Mouse (Mus musculus) layer of hippocampus, adult 9-10 months (tissue): ENCODE measurements around the gene Gm6169.
A peak's percentile ranks its signal among the peaks of the same experiment; 100 is the strongest.
"Not testable (repeated sequence)": the region's sequence is repeated elsewhere in the genome, so short reads cannot be mapped to it uniquely, and the experiment has no call there.

Experiments used
- DNase-seq: peaks from one replicate; pipeline ENCODE4 v3.0.0; 2022; ENCODE audit warnings: low spot score

Gm6169 gene

DNA sequence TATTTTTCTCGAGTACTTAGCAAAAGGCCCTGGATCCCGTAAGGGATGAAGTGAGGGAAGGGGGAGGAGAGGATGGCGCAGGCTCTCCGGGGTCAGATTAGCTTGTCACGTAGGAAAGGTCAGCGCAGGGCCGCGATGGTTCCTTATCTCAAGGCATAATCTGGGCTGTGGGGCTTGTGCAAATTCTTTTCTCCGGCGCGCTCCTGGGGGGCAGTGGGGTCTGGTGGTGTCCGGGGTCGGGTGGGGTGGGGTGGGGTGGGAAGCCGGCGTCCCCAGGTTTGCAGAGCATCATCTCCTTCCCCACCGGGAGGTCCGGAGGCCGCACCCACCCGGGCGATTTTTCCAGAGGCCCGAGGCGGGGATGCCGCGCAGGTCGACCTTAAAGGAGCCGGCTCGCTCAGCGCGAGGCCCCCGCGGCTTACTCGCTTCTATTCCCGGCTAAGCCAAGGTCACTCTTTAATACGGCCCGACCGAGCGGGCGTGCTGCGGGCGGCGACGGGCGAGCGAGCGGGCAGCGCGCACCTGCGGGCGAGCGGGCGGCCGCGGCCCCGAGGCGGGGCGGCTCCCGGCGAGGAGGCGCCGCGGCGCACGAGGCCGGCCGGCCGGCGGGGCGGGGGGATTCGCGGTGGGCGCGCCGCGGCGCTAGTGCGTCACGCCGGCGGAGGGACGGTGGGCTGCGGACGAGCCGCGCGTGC, 28.0 kb downstream of the Gm6169 start:
- no peak for DNase-seq

DNA sequence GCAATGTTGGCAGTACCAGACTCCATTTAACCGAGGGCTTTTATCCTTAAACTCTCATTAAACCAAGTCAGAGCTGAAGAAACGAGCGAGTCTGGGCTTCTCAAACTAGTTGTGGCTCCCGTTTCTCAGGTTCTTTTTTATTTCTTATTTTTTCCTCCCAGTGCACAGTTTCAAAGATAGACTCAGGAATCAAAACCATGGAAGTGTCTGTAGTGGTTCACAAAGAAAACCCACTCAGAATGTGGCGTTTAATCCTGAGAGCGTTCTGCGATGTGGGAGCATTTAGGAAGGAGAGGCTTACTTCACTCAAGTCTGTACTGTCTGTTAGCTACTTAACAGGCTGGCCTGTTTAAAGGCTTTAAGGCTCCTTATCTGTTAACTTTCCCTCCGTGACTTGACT, 30.9 kb downstream of the Gm6169 start:
- DNase-seq = no peak

DNA sequence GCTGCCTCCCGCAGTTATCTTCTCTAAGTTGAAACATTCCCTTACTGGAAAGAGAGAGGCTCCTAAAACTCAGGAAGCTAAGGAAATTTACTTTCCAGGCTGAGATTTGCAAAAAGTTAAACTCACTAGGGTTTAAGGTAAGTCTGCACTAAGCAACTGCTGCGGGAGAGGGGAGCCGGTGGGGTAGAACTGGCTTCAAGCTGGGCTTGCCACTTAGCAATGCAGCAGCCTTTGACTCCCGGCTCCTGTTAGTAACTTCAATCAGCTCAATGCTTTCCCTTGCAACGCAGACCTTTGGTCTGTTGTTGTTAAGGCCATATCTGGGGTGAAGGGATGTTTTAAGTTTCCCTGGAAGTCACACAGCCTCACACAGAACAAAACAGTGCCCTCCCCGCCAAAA, 31.3 kb downstream of the Gm6169 start:
- no peak for DNase-seq

DNA sequence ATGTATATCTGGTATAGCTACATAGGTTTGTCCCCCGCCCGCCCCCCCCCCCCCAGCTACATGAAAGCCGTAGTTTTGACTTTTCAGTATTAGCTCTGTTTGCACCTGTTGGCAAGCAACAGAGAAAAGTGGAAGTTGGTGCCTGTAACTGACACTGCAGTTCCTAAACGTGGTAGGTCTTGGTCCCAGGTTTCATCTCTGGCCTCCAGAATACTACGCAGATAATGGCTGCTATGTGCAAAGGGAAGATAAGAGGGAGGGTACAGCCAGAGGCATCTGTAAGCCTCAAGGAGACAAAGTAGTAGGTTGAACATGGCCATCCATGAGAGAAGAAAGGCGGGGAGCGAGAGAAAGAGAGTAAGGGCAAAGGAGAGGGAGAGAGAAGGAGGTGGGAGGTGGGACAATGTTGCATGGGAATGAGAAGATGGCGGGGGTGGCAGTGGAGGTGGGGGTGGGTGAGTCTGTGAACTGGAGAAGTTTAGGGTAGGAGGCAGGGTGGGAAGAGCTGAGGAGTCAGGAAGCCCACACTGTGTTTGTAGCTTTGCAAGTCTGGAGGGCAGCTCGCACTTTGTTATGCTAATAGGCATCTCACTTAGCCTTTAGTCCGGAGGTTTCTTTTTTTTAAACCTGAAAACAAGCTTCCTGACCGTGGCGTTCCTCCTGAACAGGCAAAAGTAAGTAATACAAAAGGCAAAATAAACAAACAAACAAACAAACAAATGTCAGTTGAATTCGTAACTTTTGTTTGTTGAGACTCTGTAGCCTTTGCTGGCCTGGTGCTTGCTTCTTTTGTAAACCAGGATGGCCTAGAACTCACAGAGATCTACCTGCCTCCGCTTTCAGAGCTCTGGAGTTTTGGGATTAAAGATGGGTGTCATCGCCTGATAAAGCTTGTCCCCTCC, 32.1 kb downstream of the Gm6169 start, which contains the start of gene Fam169a:
Gene Fam169a, plus strand, starts transcription at position 638 of the 902 bp plus-strand sequence.
- no peak for DNase-seq

DNA sequence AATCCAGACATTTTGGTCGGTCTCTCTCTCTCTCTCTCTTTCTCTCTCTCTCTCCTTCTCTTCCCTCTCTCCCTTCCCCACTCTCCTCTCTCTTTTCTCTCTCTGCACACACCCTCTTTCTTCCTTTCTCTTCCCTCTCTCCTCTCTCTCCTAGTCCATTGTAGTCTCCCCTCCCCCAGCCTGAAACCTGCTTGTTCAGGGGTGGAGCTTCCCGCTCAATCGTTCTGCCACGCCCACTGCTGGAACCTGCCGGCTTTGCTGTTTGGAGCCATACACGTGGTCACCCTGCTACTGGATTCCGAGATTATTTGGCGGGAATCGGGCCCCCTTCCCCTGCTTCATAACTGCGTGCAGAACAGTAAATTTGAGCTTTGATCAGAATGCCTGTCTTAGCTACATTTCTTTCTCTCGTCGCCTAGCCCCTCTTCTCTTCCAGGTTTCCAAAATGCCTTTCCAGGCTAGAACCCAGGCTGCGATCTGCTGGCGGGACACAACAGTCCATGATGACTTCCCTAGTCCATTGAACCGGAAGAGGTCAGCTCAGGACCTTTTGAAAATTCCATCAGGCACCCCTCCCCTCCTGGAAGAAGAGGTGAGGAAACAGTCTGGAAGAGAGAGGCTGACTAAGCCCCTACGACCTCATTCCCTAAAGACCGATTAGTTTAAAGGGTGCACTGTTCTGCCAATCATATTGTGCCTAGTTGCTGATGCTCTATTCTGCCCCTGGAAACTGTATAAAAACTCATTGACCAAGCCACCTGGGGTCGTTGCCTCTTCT, 34.0 kb downstream of the Gm6169 start:
- not testable (repeated sequence) for DNase-seq

DNA sequence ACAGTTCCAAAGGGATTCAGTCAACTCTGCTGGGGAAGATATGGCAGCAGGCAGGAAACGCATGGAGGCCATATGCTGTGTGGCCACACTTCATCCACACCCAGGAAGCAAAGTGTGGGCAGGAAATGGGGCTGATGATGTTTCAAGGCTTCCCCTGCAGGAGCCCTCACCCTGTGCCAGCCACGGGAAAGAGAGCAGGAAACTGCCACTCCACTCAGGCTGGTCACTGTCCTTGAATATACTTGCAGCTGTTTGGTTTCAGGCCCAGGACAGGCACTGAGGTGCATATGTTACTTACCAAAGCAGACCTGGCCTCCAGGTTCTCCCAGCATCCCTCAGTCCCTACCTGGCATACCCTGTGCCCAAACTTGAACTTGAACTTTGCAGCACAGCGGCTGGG, 34.6 kb downstream of the Gm6169 start:
- no peak for DNase-seq

DNA sequence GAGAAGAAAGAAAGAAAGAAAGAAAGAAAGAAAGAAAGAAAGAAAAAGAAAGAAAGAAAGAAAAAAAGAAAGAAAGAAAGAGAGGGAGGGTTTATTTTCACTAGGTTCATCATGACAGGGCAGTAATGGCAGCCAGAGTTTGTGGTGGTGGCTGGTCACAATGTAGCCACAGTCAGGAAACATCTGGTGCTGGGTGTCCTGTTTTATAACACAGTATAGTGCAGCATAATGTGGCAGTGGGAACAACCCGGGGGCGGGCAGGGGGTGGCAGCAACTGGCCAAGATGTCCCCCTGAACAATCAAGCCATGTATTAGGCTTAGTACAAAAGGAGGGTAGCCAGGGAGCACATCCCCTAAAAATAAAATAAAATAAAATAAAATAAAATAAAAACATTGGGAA, 35.6 kb downstream of the Gm6169 start:
- DNase-seq = no peak

DNA sequence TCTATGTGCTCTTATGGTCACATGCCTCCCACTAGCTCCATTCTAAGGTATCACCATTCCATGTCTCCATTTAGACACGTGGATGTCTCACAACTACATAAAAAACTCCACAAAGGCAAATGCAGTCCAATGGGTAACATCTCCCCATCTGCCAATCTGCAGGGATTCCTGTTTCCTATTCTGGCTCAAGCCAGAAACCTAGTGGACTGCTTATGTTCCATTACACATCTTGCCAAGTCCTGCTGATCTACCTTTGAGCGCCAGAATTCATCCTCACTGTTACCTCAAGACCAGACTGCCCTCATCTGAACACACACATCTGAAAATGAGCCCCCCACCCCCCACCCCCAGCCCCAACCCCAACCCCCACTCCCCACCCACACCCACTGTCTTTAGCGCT, 36.9 kb downstream of the Gm6169 start:
- no peak for DNase-seq

DNA sequence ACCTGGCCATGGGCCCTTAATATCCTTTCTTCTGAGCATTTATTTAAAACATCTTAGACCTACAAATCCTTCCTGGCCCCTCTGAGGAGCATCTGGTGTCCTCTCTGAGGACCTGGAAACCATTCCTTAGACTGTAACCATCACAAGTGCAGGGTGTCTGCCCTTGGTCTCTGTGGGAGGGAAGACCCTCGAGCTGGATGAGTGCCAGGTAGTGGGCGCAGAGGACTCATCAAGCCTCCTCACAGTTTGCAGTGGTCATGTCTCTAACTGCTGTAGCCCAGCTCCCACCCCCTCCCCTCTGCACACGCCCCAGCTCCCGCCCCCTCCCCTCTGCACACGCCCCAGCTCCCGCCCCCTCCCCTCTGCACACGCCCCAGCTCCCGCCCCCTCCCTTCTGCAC, 38.7 kb downstream of the Gm6169 start:
- DNase-seq = no peak

DNA sequence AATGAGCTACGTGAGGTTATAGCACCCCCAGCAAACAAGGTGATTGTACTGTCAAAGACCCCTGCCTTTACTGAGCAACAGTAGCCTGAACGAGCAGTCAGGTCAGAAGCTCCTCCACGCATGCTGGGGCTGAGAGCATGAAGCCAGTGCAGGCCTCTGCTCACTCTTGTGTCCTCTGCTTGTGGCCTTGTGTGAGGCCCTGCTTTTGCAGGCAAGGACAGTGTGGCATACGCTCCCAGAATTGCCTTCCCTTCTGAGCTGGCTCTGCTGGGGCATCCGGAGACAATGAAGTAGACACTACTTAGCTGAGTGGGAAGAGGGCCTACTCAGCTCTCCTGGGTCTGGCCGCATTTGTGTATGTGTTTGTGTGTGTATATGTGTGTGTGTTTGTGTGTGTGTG, 39.3 kb downstream of the Gm6169 start:
- DNase-seq = no peak

DNA sequence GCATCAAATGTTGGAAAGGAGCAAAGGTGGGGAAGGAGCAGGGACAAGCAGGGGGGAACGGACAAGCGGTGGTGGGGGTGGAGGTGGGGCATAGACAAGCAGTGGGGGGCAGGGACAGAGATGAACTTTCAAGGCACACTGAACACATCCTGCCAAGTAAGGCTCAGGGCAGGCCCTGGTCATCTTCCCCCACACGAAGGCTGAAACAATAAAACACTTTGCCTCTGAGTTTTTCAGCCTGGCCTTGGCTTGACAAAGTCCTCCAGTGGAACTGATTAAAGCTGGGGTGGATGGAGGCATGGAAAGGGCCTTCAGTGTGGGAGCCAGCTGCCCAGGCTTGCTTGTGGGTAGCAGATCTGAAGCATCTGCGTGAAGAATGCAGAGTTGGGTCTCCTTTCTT, 41.2 kb downstream of the Gm6169 start:
- DNase-seq = no peak

DNA sequence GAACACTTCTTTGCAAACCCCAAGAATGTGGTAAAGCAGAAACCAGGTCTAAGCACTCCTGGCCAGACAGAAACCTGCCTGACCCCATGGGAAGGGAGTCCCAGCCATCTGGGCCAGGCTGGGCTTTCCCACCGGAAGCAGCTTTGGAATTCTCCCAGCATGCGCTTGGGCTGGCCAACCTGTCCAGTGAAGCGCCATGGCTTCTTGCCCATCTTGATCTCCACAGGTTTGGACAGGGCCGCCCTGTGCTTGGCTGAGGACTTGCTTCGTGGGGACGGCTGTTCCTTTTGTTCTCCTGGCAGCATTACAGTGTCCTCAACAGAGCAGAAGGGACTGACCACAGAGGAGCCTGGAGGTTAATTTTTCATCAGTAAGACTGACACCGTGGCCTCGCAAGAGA, 45.2 kb downstream of the Gm6169 start:
- no peak for DNase-seq

DNA sequence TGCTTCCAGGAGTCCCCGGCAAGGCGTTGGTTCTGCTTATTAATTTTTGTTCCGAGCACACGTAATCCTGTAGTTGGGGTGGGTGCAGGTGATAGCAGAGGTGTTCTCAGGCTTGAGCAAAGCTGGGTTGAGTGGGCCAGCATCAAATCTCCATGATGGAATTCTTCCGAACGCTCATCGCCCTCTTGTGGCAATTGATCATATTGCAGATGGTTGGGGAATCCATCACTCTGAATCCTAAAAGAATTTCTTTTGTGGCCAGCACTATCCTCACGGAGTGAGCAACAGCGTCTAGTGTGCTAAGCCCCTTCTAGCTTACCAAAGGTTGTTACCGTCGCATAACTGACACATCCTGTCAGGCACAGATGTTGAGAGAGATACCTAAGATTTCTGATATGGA, 46.4 kb downstream of the Gm6169 start:
- peak; percentile 50 for DNase-seq

DNA sequence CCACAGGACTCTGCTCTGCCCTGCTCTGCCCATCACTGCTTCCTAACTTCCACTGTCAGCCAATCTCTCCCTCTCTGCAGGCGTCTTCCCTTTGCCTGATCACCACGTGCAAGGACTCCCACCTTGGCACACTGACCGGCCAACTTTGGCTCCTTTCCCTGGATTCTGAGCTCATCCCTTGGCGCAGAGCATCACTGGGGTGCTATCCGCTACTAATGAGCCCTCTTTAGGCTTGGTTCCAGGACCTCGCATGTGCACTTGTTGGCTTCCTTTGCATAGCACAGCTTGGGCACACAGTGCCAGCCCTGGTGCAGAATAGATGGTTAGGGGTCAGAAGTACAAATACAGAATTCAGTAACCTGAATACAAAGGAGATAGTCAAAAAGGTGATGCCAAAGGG, 47.9 kb downstream of the Gm6169 start:
- DNase-seq = no peak
